Mouse (Mus musculus) intestine, embryonic 14.5 days (tissue): ENCODE measurements at regions not wholly inside any gene's neighbourhood (a gene's known extent, or its start where the extent isn't known, plus 50 kb on each side); places are given as distances from the start of the nearest gene placed in this dataset.

Experiments used
- ATAC-seq: fragments of 200-750 bp; cut with Nextera tagmentation; replicated peaks from 2 replicates; pipeline ENCODE4 v1.8.0; 2017; ENCODE audit warnings: low read depth, moderate number of reproducible peaks, moderate TSS enrichment, moderate library complexity; ENCODE audit not compliant: low FRiP score, low TSS enrichment
- DNase-seq: peaks from one replicate; pipeline ENCODE4 v3.0.0-alpha.2; 2018; ENCODE audit warnings: low spot score
- H3K27ac ChIP-seq: fragments of 300-500 bp; sonication (generic); 2 replicates; pipeline ENCODE4 v1.5.1; 2014; ENCODE audit warnings: low read depth, mild to moderate bottlenecking, control low read depth
- H3K27me3 ChIP-seq: fragments of 300-500 bp; sonication (generic); replicated peaks from 2 replicates; pipeline ENCODE4 v1.6.1; 2014; ENCODE audit warnings: low read length, control low read depth; ENCODE audit not compliant: control insufficient read depth, insufficient read depth
- H3K36me3 ChIP-seq: fragments of 300-500 bp; sonication (generic); 2 replicates; pipeline ENCODE4 v1.6.1; 2014; ENCODE audit warnings: low read length, control low read depth; ENCODE audit not compliant: control insufficient read depth, insufficient read depth
- H3K4me1 ChIP-seq: fragments of 300-500 bp; sonication (generic); replicated peaks from 2 replicates; pipeline ENCODE4 v1.6.1; 2014; ENCODE audit warnings: low read length, control low read depth, mixed read lengths; ENCODE audit not compliant: control insufficient read depth, insufficient read depth
- H3K4me2 ChIP-seq: fragments of 300-500 bp; sonication (generic); 2 replicates; pipeline ENCODE4 v1.6.1; 2014; ENCODE audit warnings: low read length
- H3K4me3 ChIP-seq: fragments of 300-500 bp; sonication (generic); 2 replicates; pipeline ENCODE4 v1.5.1; 2014; ENCODE audit warnings: low read depth, low read length, control low read depth, mixed read lengths
- H3K9ac ChIP-seq: fragments of 300-500 bp; sonication (generic); 2 replicates; pipeline ENCODE4 v1.6.1; 2014; ENCODE audit warnings: mild to moderate bottlenecking, low read length
- H3K9me3 ChIP-seq: fragments of 300-500 bp; sonication (generic); 2 replicates; pipeline ENCODE4 v1.6.1; 2016; ENCODE audit warnings: low read length, control low read depth; ENCODE audit not compliant: control insufficient read depth
- WGBS: fragments of 180-500 bp; shearing (Covaris S2); extraction: QIAGEN DNeasy Blood & Tissue Kit; methylation state at CpG from one replicate; pipeline ENCODE4 v1.1.7; 2014; 5-methylcytosine and 5-hydroxymethylcytosine counted together

DNA sequence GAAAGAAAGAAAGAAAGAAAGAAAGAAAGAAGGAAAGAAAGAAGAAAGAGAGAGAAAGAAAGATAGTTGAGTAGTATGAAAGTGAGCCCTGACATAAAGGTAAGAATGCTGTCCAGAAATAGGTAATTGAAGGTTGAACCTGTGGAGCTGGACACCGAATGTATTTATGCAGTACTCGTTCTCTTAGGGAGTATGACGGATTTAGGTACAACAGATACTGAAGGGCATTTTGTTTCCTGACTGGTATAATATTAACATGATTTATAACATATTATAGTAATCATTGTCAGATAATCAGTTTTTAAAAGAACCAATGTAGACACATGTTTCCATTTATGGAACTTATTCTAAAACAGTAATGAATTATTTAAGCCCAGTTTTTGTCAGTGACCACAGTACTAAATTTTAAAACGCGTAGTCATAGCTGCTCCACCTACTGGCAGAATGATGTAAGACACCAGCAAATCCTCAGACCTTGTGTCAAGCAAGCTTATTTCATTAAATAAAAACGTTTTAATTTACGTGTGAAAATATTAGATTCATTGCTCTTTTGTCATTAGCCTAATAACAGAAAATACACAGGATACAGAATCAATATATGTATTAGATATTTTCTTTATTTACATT, 191.0 kb downstream of the Vgll3 start:
- 46% methylated on average over 7 of the region's 7 CpGs for WGBS
- no peak overlapping the region for H3K4me2 ChIP-seq
- H3K27me3 ChIP-seq: no peaks in the 10 kb centered on the region
- no peak overlapping the region for H3K27ac ChIP-seq
- ATAC-seq (no peak; the same call in 1 of the 2 replicates), DNase-seq (peak; percentile 64)
- no peak overlapping the region for H3K9ac ChIP-seq
- no peaks in the 10 kb centered on the region for H3K4me1 ChIP-seq
- no peaks in the 10 kb centered on the region for H3K9me3 ChIP-seq
- no peaks in the 10 kb centered on the region for H3K36me3 ChIP-seq
- H3K4me3 ChIP-seq: no peak overlapping the region

DNA sequence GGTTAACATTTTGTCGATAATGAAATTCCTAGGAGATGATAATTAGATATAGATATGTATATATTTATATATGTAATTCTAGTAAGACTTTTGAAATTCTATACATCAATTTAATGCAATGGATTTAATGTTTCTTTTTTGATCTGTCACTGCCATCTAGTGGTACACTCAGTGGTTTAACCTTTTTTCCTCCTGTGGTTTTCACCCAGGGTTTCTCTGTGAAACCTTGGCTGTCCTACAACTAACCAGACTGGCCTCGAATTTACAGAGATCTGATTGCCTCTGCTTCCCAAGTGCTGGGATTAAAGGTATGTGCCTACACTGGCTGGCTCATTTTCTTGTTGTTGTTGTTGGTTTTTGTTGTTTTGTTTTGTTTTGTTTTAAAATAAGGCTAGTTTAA, 198.6 kb downstream of the Vgll3 start:
- Histone ChIP-seq H3K4me2 (no peak overlapping the region), H3K4me1 (no peaks in the 10 kb centered on the region), H3K27ac (no peak overlapping the region), H3K9ac (no peak overlapping the region), H3K27me3 (no peaks in the 10 kb centered on the region), H3K4me3 (no peak overlapping the region), H3K9me3 (no peaks in the 10 kb centered on the region), H3K36me3 (no peaks in the 10 kb centered on the region)
- 19% methylated on average over 2 of the region's 2 CpGs for WGBS
- DNase-seq (no peak), ATAC-seq (no peak)

GRCm38 (mm10) chr16:66014861-66015602, 200.0 kb downstream of the Vgll3 start:
- Histone ChIP-seq H3K4me2 (no peak overlapping the region), H3K9ac (no peak overlapping the region), H3K36me3 (no peaks in the 10 kb centered on the region), H3K4me3 (no peak overlapping the region), H3K27me3 (no peaks in the 10 kb centered on the region), H3K4me1 (no peaks in the 10 kb centered on the region), H3K9me3 (no peaks in the 10 kb centered on the region), H3K27ac (no peak overlapping the region)
- WGBS: 53% methylated on average over 5 of the region's 5 CpGs
- DNase-seq (no peak), ATAC-seq (no peak)

DNA sequence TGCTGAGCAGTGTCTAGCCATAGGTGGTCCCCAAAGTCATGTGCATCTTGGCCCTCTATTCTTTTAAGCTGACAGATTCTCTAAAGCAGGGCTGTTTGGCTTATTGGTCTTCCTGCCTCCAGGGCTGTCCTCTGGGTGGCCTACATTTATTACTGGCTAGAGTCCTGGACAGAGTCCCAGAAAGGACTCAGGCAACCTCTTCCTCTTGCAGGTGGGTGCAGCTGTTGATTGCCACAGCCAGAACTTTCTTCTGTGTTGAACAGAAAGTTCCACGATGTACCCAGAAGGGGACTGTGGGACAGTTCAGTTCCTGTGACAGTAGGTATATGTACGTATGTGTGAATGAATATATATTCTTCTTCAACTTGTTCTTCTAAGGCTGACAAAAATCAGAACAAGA, 202.0 kb downstream of the Vgll3 start:
- H3K36me3 ChIP-seq: no peaks in the 10 kb centered on the region
- no peak overlapping the region for H3K4me3 ChIP-seq
- DNase-seq (no peak), ATAC-seq (no peak)
- H3K27me3 ChIP-seq: no peaks in the 10 kb centered on the region
- H3K4me2 ChIP-seq: no peak overlapping the region
- H3K9me3 ChIP-seq: no peaks in the 10 kb centered on the region
- 62% methylated on average over 2 of the region's 2 CpGs for WGBS
- no peak overlapping the region for H3K27ac ChIP-seq
- H3K9ac ChIP-seq: no peak overlapping the region
- H3K4me1 ChIP-seq: no peaks in the 10 kb centered on the region

DNA sequence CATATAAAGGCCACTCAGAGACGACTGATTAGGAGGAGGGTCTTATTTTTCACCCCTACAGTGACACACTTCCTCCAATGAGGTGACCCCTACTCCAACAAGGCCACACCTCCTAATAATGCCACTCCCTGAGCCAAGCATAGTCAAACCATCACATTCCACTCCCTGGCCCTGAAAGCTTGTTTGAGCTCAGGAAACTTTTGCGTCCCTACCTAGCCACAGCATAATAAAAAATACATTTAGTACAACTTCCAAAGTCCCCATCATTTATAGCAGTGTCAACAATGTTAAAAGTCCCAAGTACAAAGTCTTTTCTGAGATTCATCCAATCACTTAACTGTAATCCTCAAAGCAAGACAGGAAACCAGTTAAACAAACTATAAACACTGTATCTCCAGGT, 208.3 kb downstream of the Vgll3 start:
- ATAC-seq (no peak), DNase-seq (no peak)
- no peak overlapping the region for H3K27ac ChIP-seq
- no peak overlapping the region for H3K4me2 ChIP-seq
- H3K27me3 ChIP-seq: no peaks in the 10 kb centered on the region
- H3K9ac ChIP-seq: no peak overlapping the region
- 49% methylated on average over 2 of the region's 2 CpGs for WGBS
- H3K9me3 ChIP-seq: no peaks in the 10 kb centered on the region
- H3K36me3 ChIP-seq: no peaks in the 10 kb centered on the region
- H3K4me1 ChIP-seq: no peaks in the 10 kb centered on the region
- no peak overlapping the region for H3K4me3 ChIP-seq
